Mouse (Mus musculus) cerebellum, adult 8-10 months (tissue): ENCODE results near the gene Tnrc6a.
A peak's percentile ranks its signal among the peaks of the same experiment; 100 is the strongest.

ENCODE experiments used
- DNase-seq: peaks from one replicate; pipeline ENCODE4 v3.0.0; 2022

Gene Tnrc6a

GRCm38 (mm10) chr7:123193201-123193600 is 69.5 kb downstream of the Tnrc6a start:
- DNase-seq: no peak

- peak; percentile 38 for DNase-seq
These were observed 71.0 kb downstream of the Tnrc6a start for GRCm38 (mm10) chr7:123194696-123195095.

- DNase-seq: no peak
These were observed 72.7 kb downstream of the Tnrc6a start for GRCm38 (mm10) chr7:123196432-123196831.

- no peak for DNase-seq
These were observed 75.0 kb downstream of the Tnrc6a start for GRCm38 (mm10) chr7:123198695-123199094.

GRCm38 (mm10) chr7:123199151-123199550 is 75.5 kb downstream of the Tnrc6a start:
- no peak for DNase-seq

- no peak for DNase-seq
These were observed 76.0 kb downstream of the Tnrc6a start for GRCm38 (mm10) chr7:123199656-123200206.

GRCm38 (mm10) chr7:123200722-123201121 is 77.0 kb downstream of the Tnrc6a start:
- DNase-seq: no peak

- peak; percentile 62 for DNase-seq
These were observed 81.6 kb downstream of the Tnrc6a start for GRCm38 (mm10) chr7:123205261-123205660.

GRCm38 (mm10) chr7:123207561-123207960 is 83.9 kb downstream of the Tnrc6a start:
- DNase-seq: no peak

- no peak for DNase-seq
These were observed 86.2 kb downstream of the Tnrc6a start for GRCm38 (mm10) chr7:123209864-123210263.

- DNase-seq: no peak
These were observed 87.8 kb downstream of the Tnrc6a start for GRCm38 (mm10) chr7:123211461-123211860.

- no peak for DNase-seq
These were observed 88.6 kb downstream of the Tnrc6a start for GRCm38 (mm10) chr7:123212316-123212715.

GRCm38 (mm10) chr7:123214365-123215075 is 90.8 kb downstream of the Tnrc6a start, which contains the start of gene Slc5a11:
Slc5a11 (plus strand) TSS chr7:123214780.
- DNase-seq: no peak

- DNase-seq: no peak
These were observed 91.5 kb downstream of the Tnrc6a start for GRCm38 (mm10) chr7:123215138-123215537.

GRCm38 (mm10) chr7:123217448-123218354 is 94.0 kb downstream of the Tnrc6a start:
- no peak for DNase-seq

GRCm38 (mm10) chr7:123218620-123219019 is 94.9 kb downstream of the Tnrc6a start:
- DNase-seq: no peak

- DNase-seq: no peak
These were observed 96.3 kb downstream of the Tnrc6a start for GRCm38 (mm10) chr7:123219781-123220632.

- DNase-seq: no peak
These were observed 96.9 kb downstream of the Tnrc6a start for GRCm38 (mm10) chr7:123220633-123220942.

- DNase-seq: no peak
These were observed 100.4 kb downstream of the Tnrc6a start for GRCm38 (mm10) chr7:123224076-123224475.

GRCm38 (mm10) chr7:123225159-123225558 is 101.5 kb downstream of the Tnrc6a start:
- DNase-seq: no peak

GRCm38 (mm10) chr7:123235449-123235848 is 111.8 kb downstream of the Tnrc6a start:
- DNase-seq: no peak

GRCm38 (mm10) chr7:123238621-123239020 is 114.9 kb downstream of the Tnrc6a start:
- DNase-seq: no peak

GRCm38 (mm10) chr7:123240064-123240463 is 116.4 kb downstream of the Tnrc6a start:
- no peak for DNase-seq
